Comparison of ENCODE assay signal across 10 mouse cellular contexts in genomic region chr13:23759916-23760239, GRCm38 (mm10). TPM values are rescaled to one million over a fixed set of nuclear protein-coding genes. Genes with fewer than 3 reads are reported as not detected.
A peak's percentile ranks its signal among the peaks of the same experiment; 100 is the strongest.
DNase-seq lines count a peak whose midpoint lies in the region; ATAC-seq and TF ChIP-seq lines count a peak whose summit lies in the region.
"Had no signal": no experiment of that assay in that cellular context is flagged by ENCODE, and none has a peak within 500 bp of the region (broad histone marks: within the 10 kb centered on the region; RNA-seq: fewer than 3 reads in every experiment).

No protein-coding gene starts in this region.

- no peak for TF ChIP-seq CTCF in bone marrow, adult 2 months (IDR thresholded peaks at IDR 0.05; ENCODE audit: control insufficient read depth, insufficient read depth, low read length)

- 65% methylated on average over 1 of the region's 1 CpGs for WGBS in kidney, embryonic 14.5 days
- WGBS in bone marrow, adult 2 months = 38% methylated on average over 1 of the region's 1 CpGs
- 71% methylated on average over 1 of the region's 1 CpGs for WGBS in hindbrain, embryonic 15.5 days
- WGBS in midbrain, embryonic 15.5 days = 85% methylated on average over 1 of the region's 1 CpGs

- no peaks in the 10 kb centered on the region for H3K36me3 ChIP-seq in kidney, embryonic 14.5 days (ENCODE audit: control insufficient read depth, insufficient read depth, low read length)
- H3K36me3 ChIP-seq in hindbrain, embryonic 15.5 days = no peaks in the 10 kb centered on the region
- H3K36me3 ChIP-seq in midbrain, embryonic 15.5 days (replicated peaks) = no peaks in the 10 kb centered on the region

- no peak for TF ChIP-seq POLR2A in bone marrow, adult 2 months (IDR thresholded peaks at IDR 0.05; ENCODE audit: borderline replicate concordance, control insufficient read depth, low read depth, low read length)

- H3K4me3 ChIP-seq in kidney, embryonic 14.5 days (ENCODE audit: low read length) = peak overlapping the region; percentile 38
- H3K4me3 ChIP-seq in bone marrow, adult 2 months (replicated peaks; ENCODE audit: control insufficient read depth, low read depth, low read length) = peak overlapping the region; percentile 3
- H3K4me3 ChIP-seq in hindbrain, embryonic 15.5 days = peak overlapping the region; percentile 56
- peak overlapping the region; percentile 65; the same call in 1 of the 2 replicates for H3K4me3 ChIP-seq in midbrain, embryonic 15.5 days

- H3K4me2 ChIP-seq in kidney, embryonic 14.5 days (replicated peaks; ENCODE audit: low read depth, low read length) = peak overlapping the region; percentile 52
- H3K4me2 ChIP-seq in hindbrain, embryonic 15.5 days = peak overlapping the region; percentile 87
- peak overlapping the region; percentile 94 for H3K4me2 ChIP-seq in midbrain, embryonic 15.5 days

- intact Hi-C loops in left cerebral cortex, postnatal 14 days (cut with DNase I) = no loop called here

- no peaks in the 10 kb centered on the region for H3K27me3 ChIP-seq in kidney, embryonic 14.5 days (ENCODE audit: control insufficient read depth, insufficient read depth, low read length)
- H3K27me3 ChIP-seq in hindbrain, embryonic 15.5 days = no peaks in the 10 kb centered on the region
- H3K27me3 ChIP-seq in midbrain, embryonic 15.5 days (replicated peaks) = no peaks in the 10 kb centered on the region
- H3K27me3 ChIP-seq: Patski had no signal

- peak overlapping the region; percentile 70 for H3K9ac ChIP-seq in kidney, embryonic 14.5 days (ENCODE audit: low read depth, low read length)
- H3K9ac ChIP-seq in hindbrain, embryonic 15.5 days = peak overlapping the region; percentile 50; the same call in 1 of the 2 replicates
- no peak overlapping the region for H3K9ac ChIP-seq in midbrain, embryonic 15.5 days

- no peak for DNase-seq in kidney, postnatal 36 days
- no peak for DNase-seq in left cerebral cortex, postnatal 14 days (ENCODE audit: low spot score in 2 of 2)
- no peak for DNase-seq in frontal cortex, postnatal 36 days (ENCODE audit: low spot score in 2 of 2)
- no peak for DNase-seq in spleen, adult 12 weeks (ENCODE audit: low spot score)
- DNase-seq: right cerebral cortex, postnatal 25 days had no signal

- H3K9me3 ChIP-seq in kidney, embryonic 14.5 days (ENCODE audit: control insufficient read depth, low read length) = no peaks in the 10 kb centered on the region
- H3K9me3 ChIP-seq in hindbrain, embryonic 15.5 days = no peaks in the 10 kb centered on the region
- H3K9me3 ChIP-seq in midbrain, embryonic 15.5 days = no peaks in the 10 kb centered on the region

- H3K27ac ChIP-seq in kidney, embryonic 14.5 days (ENCODE audit: low read depth, low read length) = peak overlapping the region; percentile 90
- H3K27ac ChIP-seq in bone marrow, adult 2 months (ENCODE audit: control insufficient read depth, insufficient read depth, low read depth, low read length, poor library complexity) = peak overlapping the region; percentile 56; the same call in 1 of the 2 replicates
- H3K27ac ChIP-seq in hindbrain, embryonic 15.5 days (replicated peaks) = peak overlapping the region; percentile 87; the same call in 1 of the 2 replicates
- peak overlapping the region; percentile 87; the same call in 1 of the 2 replicates for H3K27ac ChIP-seq in midbrain, embryonic 15.5 days

- no peak for ATAC-seq in kidney, embryonic 14.5 days (ENCODE audit: low FRiP score, low TSS enrichment)
- ATAC-seq in hindbrain, embryonic 15.5 days (ENCODE audit: low FRiP score, low read depth) = no peak
- no peak for ATAC-seq in midbrain, embryonic 15.5 days (replicated peaks)
- ATAC-seq: Patski had no signal

- H3K4me1 ChIP-seq in kidney, embryonic 14.5 days (ENCODE audit: control insufficient read depth, insufficient read depth, low read length) = peaks cover 20% of the 10 kb centered on the region; the same call in 1 of the 2 replicates
- H3K4me1 ChIP-seq in bone marrow, adult 2 months (ENCODE audit: control insufficient read depth, insufficient read depth, low read length) = peaks cover 2% of the 10 kb centered on the region; the same call in 1 of the 2 replicates
- peaks cover 37% of the 10 kb centered on the region for H3K4me1 ChIP-seq in hindbrain, embryonic 15.5 days (replicated peaks)
- peaks cover 40% of the 10 kb centered on the region for H3K4me1 ChIP-seq in midbrain, embryonic 15.5 days

RNA-seq across cellular contexts. Expression of gene Hist1h4a, which starts 1.2 kb away (rescaled TPM):
- polyA plus RNA-seq in kidney, embryonic 14.5 days (2014; fragmentation: Nextera tagmentation; extraction: Ambion mirVana) = 1.3 and 1.9 TPM in 2 replicates
- polyA plus RNA-seq in bone marrow, adult 2 months (2011; ENCODE audit: insufficient read depth, insufficient read length, low replicate concordance, missing spikeins) = 62.7 and 98.3 TPM in 2 replicates
- polyA plus RNA-seq in hindbrain, embryonic 15.5 days (2015; fragmentation: Nextera tagmentation; extraction: Ambion mirVana) = 0.32 and 0.51 TPM in 2 replicates
- polyA plus RNA-seq in midbrain, embryonic 15.5 days (2015; fragmentation: Nextera tagmentation; extraction: Ambion mirVana) = not detected in 2 replicates
- total RNA-seq in left cerebral cortex, postnatal 14 days (2021) = 10 to 100 TPM; 68.8 to 69.0 TPM

RNA-seq across cellular contexts. Expression of gene Hist1h3a, which starts 2.3 kb away (rescaled TPM):
- polyA plus RNA-seq in kidney, embryonic 14.5 days (2014; fragmentation: Nextera tagmentation; extraction: Ambion mirVana) = 8.8 and 11.6 TPM in 2 replicates
- polyA plus RNA-seq in bone marrow, adult 2 months (2011; ENCODE audit: insufficient read depth, insufficient read length, low replicate concordance, missing spikeins) = 11.4 and 30.9 TPM in 2 replicates
- polyA plus RNA-seq in hindbrain, embryonic 15.5 days (2015; fragmentation: Nextera tagmentation; extraction: Ambion mirVana) = 0.35 and 2.4 TPM in 2 replicates
- polyA plus RNA-seq in midbrain, embryonic 15.5 days (2015; fragmentation: Nextera tagmentation; extraction: Ambion mirVana) = 0.77 and 0.98 TPM in 2 replicates
- total RNA-seq in left cerebral cortex, postnatal 14 days (2021) = 10 to 100 TPM; 33.2 to 47.2 TPM

RNA-seq across cellular contexts. Expression of gene Hist1h4b, which starts 3.1 kb away (rescaled TPM):
- polyA plus RNA-seq in kidney, embryonic 14.5 days (2014; fragmentation: Nextera tagmentation; extraction: Ambion mirVana) = 7.0 and 9.2 TPM in 2 replicates
- polyA plus RNA-seq in bone marrow, adult 2 months (2011; ENCODE audit: insufficient read depth, insufficient read length, low replicate concordance, missing spikeins) = 275 and 281 TPM in 2 replicates
- polyA plus RNA-seq in hindbrain, embryonic 15.5 days (2015; fragmentation: Nextera tagmentation; extraction: Ambion mirVana) = 1.1 and 1.9 TPM in 2 replicates
- polyA plus RNA-seq in midbrain, embryonic 15.5 days (2015; fragmentation: Nextera tagmentation; extraction: Ambion mirVana) = 2.0 TPM in 1 of 2 replicates, not detected in the other
- total RNA-seq in left cerebral cortex, postnatal 14 days (2021) = 10 to 100 TPM; 73.2 to 80.8 TPM

RNA-seq across cellular contexts. Expression of gene Hist1h1a, which starts 3.6 kb away (rescaled TPM):
- polyA plus RNA-seq in kidney, embryonic 14.5 days (2014; fragmentation: Nextera tagmentation; extraction: Ambion mirVana) = 3.5 and 6.5 TPM in 2 replicates
- 38.3 and 41.6 TPM in 2 replicates for polyA plus RNA-seq in bone marrow, adult 2 months (2011; ENCODE audit: insufficient read depth, insufficient read length, low replicate concordance, missing spikeins)
- 0.75 and 0.84 TPM in 2 replicates for polyA plus RNA-seq in hindbrain, embryonic 15.5 days (2015; fragmentation: Nextera tagmentation; extraction: Ambion mirVana)
- polyA plus RNA-seq in midbrain, embryonic 15.5 days (2015; fragmentation: Nextera tagmentation; extraction: Ambion mirVana) = 0.41 and 0.48 TPM in 2 replicates
- 10 to 100 TPM; 20.4 to 29.2 TPM for total RNA-seq in left cerebral cortex, postnatal 14 days (2021)

RNA-seq across cellular contexts. Expression of gene Hist1h3b, which starts 7.8 kb away (rescaled TPM):
- polyA plus RNA-seq in kidney, embryonic 14.5 days (2014; fragmentation: Nextera tagmentation; extraction: Ambion mirVana) = 12.5 and 22.2 TPM in 2 replicates
- polyA plus RNA-seq in bone marrow, adult 2 months (2011; ENCODE audit: insufficient read depth, insufficient read length, low replicate concordance, missing spikeins) = 19.6 TPM in 1 of 2 replicates, not detected in the other
- 1.8 and 3.1 TPM in 2 replicates for polyA plus RNA-seq in hindbrain, embryonic 15.5 days (2015; fragmentation: Nextera tagmentation; extraction: Ambion mirVana)
- polyA plus RNA-seq in midbrain, embryonic 15.5 days (2015; fragmentation: Nextera tagmentation; extraction: Ambion mirVana) = 0.67 and 1.2 TPM in 2 replicates
- 10 to 100 TPM; 16.5 to 23.8 TPM for total RNA-seq in left cerebral cortex, postnatal 14 days (2021)

Comparison
In these comparisons a context has a peak if more than half of its experiments do, and no peak if none do; other contexts are left out.
1. H3K4me3 ChIP-seq: peak in every context shown above with its lines; median percentile 65 in midbrain, embryonic 15.5 days; 56 in hindbrain, embryonic 15.5 days; 38 in kidney, embryonic 14.5 days; 3 in bone marrow, adult 2 months.
2. RNA of gene Hist1h4a, which starts 1.2 kb away (polyA plus RNA-seq): 62.7 to 98.3 TPM in bone marrow, adult 2 months; 1.3 to 1.9 TPM in kidney, embryonic 14.5 days, 0.32 to 0.51 TPM in hindbrain, embryonic 15.5 days and not detected in midbrain, embryonic 15.5 days; every median in the first group is over 10 times any median in the second.
3. RNA of gene Hist1h4b, which starts 3.1 kb away (polyA plus RNA-seq): 275 to 281 TPM in bone marrow, adult 2 months; 7.0 to 9.2 TPM in kidney, embryonic 14.5 days, 2.0 TPM in midbrain, embryonic 15.5 days and 1.1 to 1.9 TPM in hindbrain, embryonic 15.5 days; every median in the first group is over 10 times any median in the second.
4. Peak in every context shown above with its lines, with median percentiles within 50 percentile points of each other: H3K27ac ChIP-seq and H3K4me2 ChIP-seq.